Mouse (Mus musculus): ENCODE measurements around the gene Cnpy4. TPM values are rescaled to one million over a fixed set of nuclear protein-coding genes. Genes with fewer than 3 reads are reported as not detected.

Gene Cnpy4
- total and polyA plus RNA-seq, 3 experiments, result 7.8 to 12.1 TPM; not detected in 1

DNA sequence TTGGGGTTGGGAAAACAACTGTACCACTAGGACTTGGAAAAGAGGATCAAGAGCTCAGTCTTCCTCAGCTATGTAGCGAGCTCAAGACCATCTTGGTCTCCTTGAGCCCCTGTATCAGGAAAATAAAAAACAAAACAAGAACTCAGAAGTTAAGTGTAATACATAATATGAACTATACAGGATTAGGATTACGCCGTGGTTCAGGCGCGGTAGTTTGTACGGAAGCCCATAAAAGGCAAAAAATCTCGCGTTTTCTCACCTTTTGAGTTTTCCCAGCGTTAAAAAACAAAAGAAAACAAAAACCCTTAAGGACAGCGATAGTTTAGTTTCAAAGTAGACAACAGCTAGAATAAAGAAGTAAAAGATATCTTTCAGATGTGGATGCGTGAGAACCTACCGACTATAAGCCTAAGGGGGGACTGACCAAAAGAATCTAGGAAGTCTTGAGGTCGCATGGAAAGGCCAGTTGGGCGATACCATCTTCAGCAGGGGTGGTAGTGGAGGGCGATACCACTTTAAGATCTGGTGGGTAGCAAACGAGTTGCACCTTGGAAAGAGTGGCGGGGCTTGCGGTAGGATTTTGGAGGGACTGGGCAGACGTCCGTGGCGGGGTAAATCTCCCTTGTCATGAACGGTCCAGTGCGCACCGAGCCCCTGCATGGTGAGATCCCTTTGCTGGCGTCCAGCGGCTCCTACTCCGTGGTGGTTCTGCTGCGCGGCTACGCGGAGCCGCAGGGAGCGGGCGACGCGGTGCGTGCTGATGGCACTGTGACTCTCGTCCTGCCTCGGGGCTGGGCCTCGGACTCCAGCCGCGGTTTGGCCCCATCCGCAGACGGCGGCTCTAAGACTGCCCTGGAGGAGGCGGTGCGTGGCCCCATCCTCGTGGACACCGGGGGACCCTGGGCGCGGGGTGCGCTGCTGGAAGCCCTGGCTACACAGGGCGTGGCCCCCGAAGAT is 6.8 kb downstream of the Cnpy4 start, which contains the start of gene Mblac1 (continued):
- TF ChIP-seq MAFK (IDR thresholded peaks at IDR 0.05; ENCODE audit: borderline replicate concordance, low read depth, low read length) (peak; percentile 72), ELF1 (IDR thresholded peaks at IDR 0.05; ENCODE audit: low read depth, low read length) (peak; percentile 65; the same call in 1 of the 2 replicates), GATA1 (IDR thresholded peaks at IDR 0.05; ENCODE audit: low read depth, low read length) (0 out of 2 replicates have a peak, but pooled peaks have one; percentile 2)

DNA sequence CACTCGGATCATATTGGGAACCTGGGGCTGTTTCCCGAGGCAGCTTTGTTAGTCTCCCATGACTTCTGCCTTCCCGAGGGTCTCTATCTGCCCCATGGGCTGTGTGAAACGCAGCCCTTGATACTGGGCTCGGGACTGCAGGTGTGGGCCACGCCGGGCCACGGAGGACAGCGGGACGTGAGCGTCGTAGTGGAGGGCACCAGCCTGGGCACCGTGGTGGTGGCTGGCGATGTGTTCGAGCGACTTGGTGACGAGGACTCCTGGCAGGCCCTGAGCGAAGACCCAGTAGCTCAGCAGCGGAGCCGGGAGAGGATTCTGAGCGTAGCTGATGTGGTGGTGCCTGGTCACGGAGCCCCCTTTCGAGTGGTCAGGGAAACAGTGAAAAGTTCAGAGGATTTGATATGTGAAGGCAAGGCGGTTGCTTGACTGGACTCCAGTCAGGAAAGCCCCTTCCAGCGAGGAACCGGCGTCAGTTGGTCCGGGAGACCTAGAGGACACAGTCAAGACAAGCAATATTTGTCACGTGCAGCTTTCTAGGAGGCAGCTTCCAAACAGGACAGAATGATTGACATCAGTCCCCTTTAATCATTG is 7.6 kb downstream of the Cnpy4 start:
- H3K36me3 ChIP-seq (ENCODE audit: control insufficient read depth in 1 of 2, insufficient read depth in 2 of 2, low read length in 2 of 2), result peaks cover 0 to 3% of the 10 kb centered on the region in 2 experiments; a peak in 2 of 4 replicates
- peak overlapping the region; percentile 71 for H3K9ac ChIP-seq (ENCODE audit: control insufficient read depth, low read depth, low read length, poor library complexity, severe bottlenecking)
- peak overlapping the region; percentile 65 for H3K4me3 ChIP-seq (ENCODE audit: control insufficient read depth in 1 of 2, insufficient read depth in 1 of 2, low read depth in 2 of 2, low read length in 2 of 2)
- DNase-seq (ENCODE audit: low read depth, low spot score), result peak; percentile 70
- TF ChIP-seq NELFE (IDR thresholded peaks at IDR 0.05; ENCODE audit: low read depth, low read length) (0 out of 2 replicates have a peak, but pooled peaks have one; percentile 9), MAZ (IDR thresholded peaks at IDR 0.05; ENCODE audit: low read depth, low read length) (no peak), JUND (IDR thresholded peaks at IDR 0.05; ENCODE audit: low read depth, low read length) (no peak), KAT2A (conservative IDR thresholded peaks at IDR 0.05; ENCODE audit: low read depth, low read length) (no peak), MYC (IDR thresholded peaks at IDR 0.05; ENCODE audit: low read depth, low read length) (no peak), CHD1 (IDR thresholded peaks at IDR 0.05; ENCODE audit: low read depth, low read length) (no peak), SMC3 (IDR thresholded peaks at IDR 0.05; ENCODE audit: low read depth, low read length) (no peak), TCF12 (IDR thresholded peaks at IDR 0.05; ENCODE audit: low read depth, low read length) (no peak), POLR2AphosphoS2 (IDR thresholded peaks at IDR 0.05; ENCODE audit: low read length) (no peak), USF1 (IDR thresholded peaks at IDR 0.05; ENCODE audit: low read depth, low read length) (peak; percentile 85), BHLHE40 (IDR thresholded peaks at IDR 0.05; ENCODE audit: borderline replicate concordance, low read depth, low read length) (peak; percentile 85), MAX (IDR thresholded peaks at IDR 0.05; ENCODE audit: low read length) (peak; percentile 80), SIN3A (IDR thresholded peaks at IDR 0.05; ENCODE audit: low read length) (no peak), UBTF (IDR thresholded peaks at IDR 0.05; ENCODE audit: borderline replicate concordance, insufficient read depth, low read depth, low read length) (no peak), MXI1 (IDR thresholded peaks at IDR 0.05; ENCODE audit: low read depth, low read length) (peak; percentile 78), EP300 (IDR thresholded peaks at IDR 0.05; ENCODE audit: low read depth in 1 of 2, low read length in 2 of 2) (no peak)
- no peaks in the 10 kb centered on the region; a peak in 1 of 4 replicates for H3K4me1 ChIP-seq (ENCODE audit: control insufficient read depth in 1 of 2, insufficient read depth in 2 of 2, low read length in 2 of 2)
- H3K9me3 ChIP-seq (replicated peaks; ENCODE audit: insufficient read depth, low read length), result no peaks in the 10 kb centered on the region
- H3K27ac ChIP-seq (ENCODE audit: control insufficient read depth, low read depth, low read length), result peak overlapping the region; percentile 78
- no peaks in the 10 kb centered on the region for H3K27me3 ChIP-seq (ENCODE audit: control insufficient read depth in 1 of 2, insufficient read depth in 2 of 2, low read length in 2 of 2)
- H3K79me2 ChIP-seq (ENCODE audit: control insufficient read depth, insufficient read depth, low read length, poor library complexity), result peaks cover 4% of the 10 kb centered on the region; the same call in 1 of the 2 replicates

Measured in MEL (cell line).